Mouse (Mus musculus): ENCODE results near the gene Apod. TPM values are rescaled to one million over a fixed set of nuclear protein-coding genes. Genes with fewer than 3 reads are reported as not detected.

Gene Apod
- polyA plus RNA-seq, 1 experiment from 2014 or later: 13.5 TPM

DNA sequence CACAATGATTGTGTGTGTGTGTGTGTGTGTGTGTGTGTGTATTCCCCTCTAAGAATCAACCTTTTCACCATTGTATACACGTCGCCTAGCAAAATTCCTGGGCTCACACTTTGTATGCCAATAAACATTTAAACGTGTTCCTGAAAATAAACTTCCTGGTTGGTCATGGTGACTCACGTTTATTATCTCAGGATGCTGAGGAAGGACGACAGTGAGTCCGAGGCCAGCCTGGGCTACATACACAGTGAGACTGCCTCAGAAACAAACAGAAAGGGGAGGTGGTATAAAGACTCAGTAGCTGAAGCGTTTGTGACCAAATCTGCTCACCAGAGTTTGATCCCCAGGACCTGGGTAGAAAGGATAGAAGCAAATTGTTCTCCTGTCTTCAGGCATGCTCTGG, 67.2 kb downstream of the Apod start:
- no peak for DNase-seq (ENCODE audit: low spot score)
- H3K9me3 ChIP-seq (replicated peaks; ENCODE audit: control insufficient read depth, low read length): no peaks in the 10 kb centered on the region
- no peaks in the 10 kb centered on the region for H3K27me3 ChIP-seq (ENCODE audit: control insufficient read depth, insufficient read depth, low read length)
- no peak overlapping the region for H3K27ac ChIP-seq (replicated peaks; ENCODE audit: low read depth, low read length)
- no peaks in the 10 kb centered on the region for H3K4me1 ChIP-seq (ENCODE audit: control insufficient read depth, insufficient read depth, low read length)
- no peak overlapping the region for H3K4me2 ChIP-seq (ENCODE audit: low read depth, low read length)
- no peaks in the 10 kb centered on the region for H3K36me3 ChIP-seq (replicated peaks; ENCODE audit: control insufficient read depth, insufficient read depth, low read depth, low read length)
- no peak overlapping the region for H3K9ac ChIP-seq (replicated peaks; ENCODE audit: low read length)
- no peak for ATAC-seq (replicated peaks; ENCODE audit: insufficient number of reproducible peaks, low FRiP score, low TSS enrichment, low read depth)
- no peak overlapping the region for H3K4me3 ChIP-seq (ENCODE audit: low read depth, low read length)
- WGBS: 84% methylated on average over 7 of the region's 7 CpGs

Small RNA genes lying within 50 kb of the gene (microRNA-seq; reads per million reads assigned to microRNA genes)
- gene Gm27415 (ENCODE audit: borderline number of aligned reads): not detected

Other genes starting within 250 kb of the Apod start
- gene Xxylt1, start 233.4 kb downstream of the Apod start, polyA plus RNA-seq (2014; fragmentation: Nextera tagmentation; extraction: Ambion mirVana): 16.3 and 18.8 TPM in 2 replicates
- 21.2 and 25.4 TPM in 2 replicates for gene Acap2, start 113.6 kb downstream of the Apod start, polyA plus RNA-seq (2014; fragmentation: Nextera tagmentation; extraction: Ambion mirVana)
- 89.5 and 98.4 TPM in 2 replicates for gene Ppp1r2, start 39.5 kb downstream of the Apod start, polyA plus RNA-seq (2014; fragmentation: Nextera tagmentation; extraction: Ambion mirVana)
- gene Bdh1, start 107.5 kb upstream of the Apod start, polyA plus RNA-seq (2014; fragmentation: Nextera tagmentation; extraction: Ambion mirVana): 18.8 and 21.0 TPM in 2 replicates

Measured in embryonic facial prominence, embryonic 11.5 days (tissue).